Mouse (Mus musculus) kidney, adult 2 months (tissue): ENCODE results near the gene Jakmip3. TPM values are rescaled to one million over a fixed set of nuclear protein-coding genes. Genes with fewer than 3 reads are reported as not detected.

ENCODE experiments used
- DNase-seq: peaks from one replicate; pipeline ENCODE4 v3.0.0; 2021
- H3K27ac ChIP-seq: fragments of 200-500 bp; 2 replicates; pipeline ENCODE4 v1.5.1; 2012; ENCODE audit warnings: low read depth, low read length, control low read depth, inconsistent platforms; ENCODE audit not compliant: insufficient read depth
- H3K27me3 ChIP-seq: fragments of 200-500 bp; replicated peaks from 2 replicates; pipeline ENCODE4 v1.6.1; 2012; ENCODE audit warnings: mild to moderate bottlenecking, moderate library complexity, low read length, inconsistent platforms; ENCODE audit not compliant: control insufficient read depth, insufficient read depth
- H3K36me3 ChIP-seq: fragments of 200-500 bp; 2 replicates; pipeline ENCODE4 v1.6.1; 2012; ENCODE audit warnings: mild to moderate bottlenecking, moderate library complexity, low read length, inconsistent platforms; ENCODE audit not compliant: control insufficient read depth, insufficient read depth
- H3K4me1 ChIP-seq: fragments of 200-500 bp; 2 replicates; pipeline ENCODE4 v1.6.1; 2011; ENCODE audit warnings: low read length; ENCODE audit not compliant: control insufficient read depth, insufficient read depth
- H3K4me3 ChIP-seq: fragments of 200-500 bp; 2 replicates; pipeline ENCODE4 v1.5.1; 2011; ENCODE audit warnings: mild to moderate bottlenecking, low read depth, low read length, control low read depth; ENCODE audit not compliant: insufficient read depth
- CTCF ChIP-seq: fragments of 200-500 bp; conservative IDR thresholded peaks from 2 replicates; pipeline ENCODE4 v1.5.1; 2011; ENCODE audit warnings: low read depth, mild to moderate bottlenecking, control low read depth, low read length, moderate library complexity, mixed read lengths; ENCODE audit not compliant: insufficient read depth, insufficient read length
- POLR2A ChIP-seq: fragments of 200-500 bp; IDR thresholded peaks from one replicate; pipeline ENCODE4 v1.6.1; 2011; ENCODE audit warnings: low read depth, low read length, control low read depth
- whole genome bisulfite sequencing: fragments of 180-500 bp; shearing (Covaris S2); methylation state at CpG from one replicate; pipeline ENCODE4 v1.1.7; 2018; 5-methylcytosine and 5-hydroxymethylcytosine counted together
- polyA plus RNA-seq: library from polyadenylated mRNA; depleted of rRNA; stranded (reverse); fragments of >200 nt; gene quantifications from 2 replicates; pipeline ENCODE4 v1.2.3, GENCODE M21; 2012

Gene Jakmip3
- polyA plus RNA-seq, 1 experiment: 0.06 TPM

DNA sequence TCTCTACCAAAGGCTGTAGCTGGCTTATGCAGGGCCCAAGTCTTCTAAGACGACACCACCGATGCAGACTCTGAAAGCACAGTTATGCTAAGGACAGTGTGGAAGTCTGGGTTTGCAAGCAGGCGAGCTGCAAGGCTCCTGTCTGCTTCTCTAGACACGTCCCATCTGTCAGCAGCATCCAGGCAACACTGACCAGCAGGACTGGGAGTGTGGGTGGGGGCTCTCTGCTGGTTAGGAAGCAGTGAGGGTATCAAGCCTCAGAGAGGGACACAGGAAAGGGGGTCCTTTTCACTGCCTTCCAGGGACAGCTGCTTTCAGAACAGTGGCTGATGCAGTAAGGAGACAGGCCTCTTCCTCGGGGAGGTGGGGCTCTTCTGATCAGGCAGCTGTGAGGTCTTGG, 86.6 kb downstream of the Jakmip3 start:
- no peak for DNase-seq
- Histone ChIP-seq H3K4me3 (no peak overlapping the region), H3K36me3 (no peaks in the 10 kb centered on the region), H3K27ac (no peak overlapping the region), H3K4me1 (no peaks in the 10 kb centered on the region), H3K27me3 (no peaks in the 10 kb centered on the region)
- TF ChIP-seq CTCF (no peak), POLR2A (no peak)
- WGBS: 53% methylated on average over 5 of the region's 5 CpGs

DNA sequence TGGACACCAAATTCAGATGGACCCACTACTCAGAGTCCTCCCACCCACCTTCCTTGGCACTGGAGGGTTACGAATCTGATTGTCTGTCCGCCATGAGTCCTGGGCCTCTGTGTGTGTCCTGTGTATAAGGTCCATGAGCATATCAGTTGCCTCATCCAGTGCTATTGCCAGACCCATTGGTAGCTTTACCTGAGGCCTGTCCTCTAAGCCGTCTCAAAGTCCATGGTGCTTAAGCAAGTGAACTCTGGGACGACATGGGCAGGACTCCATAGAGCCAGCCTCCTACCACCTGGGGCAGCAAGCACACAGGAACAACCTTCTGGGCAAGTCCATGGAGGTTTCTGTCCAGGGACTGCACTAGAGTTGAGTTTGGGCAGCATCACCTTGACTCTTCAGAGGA, 90.7 kb downstream of the Jakmip3 start:
- H3K4me1 ChIP-seq: no peaks in the 10 kb centered on the region
- 87% methylated on average over 4 of the region's 4 CpGs for WGBS
- H3K27ac ChIP-seq: no peak overlapping the region
- H3K4me3 ChIP-seq: no peak overlapping the region
- DNase-seq: peak; percentile 5
- TF ChIP-seq POLR2A (no peak), CTCF (no peak)
- H3K36me3 ChIP-seq: no peaks in the 10 kb centered on the region
- H3K27me3 ChIP-seq: no peaks in the 10 kb centered on the region

DNA sequence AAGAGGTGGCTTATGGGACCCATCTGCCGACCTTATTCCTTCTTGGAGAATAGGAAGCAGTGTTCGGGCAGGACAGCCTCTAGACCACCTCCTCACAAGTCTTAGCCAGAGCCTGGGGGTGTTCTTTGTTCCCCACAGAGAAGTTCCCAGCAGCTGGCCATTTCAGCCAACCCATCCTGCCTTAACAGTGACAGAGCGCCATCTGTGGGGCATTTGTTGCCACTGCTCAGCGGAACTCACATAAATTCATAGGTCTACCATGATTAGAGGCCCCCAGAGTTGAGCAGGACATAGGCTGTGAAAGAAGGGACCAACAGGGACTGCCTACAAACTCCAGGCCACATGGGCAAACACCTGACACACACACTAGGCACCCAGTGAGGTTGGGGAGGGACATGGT, 122.9 kb downstream of the Jakmip3 start:
- Histone ChIP-seq H3K4me1 (no peaks in the 10 kb centered on the region), H3K27ac (no peak overlapping the region), H3K4me3 (no peak overlapping the region), H3K36me3 (no peaks in the 10 kb centered on the region), H3K27me3 (no peaks in the 10 kb centered on the region)
- DNase-seq: no peak
- TF ChIP-seq POLR2A (no peak), CTCF (peak; percentile 55)
- 67% methylated on average over 4 of the region's 4 CpGs for WGBS

DNA sequence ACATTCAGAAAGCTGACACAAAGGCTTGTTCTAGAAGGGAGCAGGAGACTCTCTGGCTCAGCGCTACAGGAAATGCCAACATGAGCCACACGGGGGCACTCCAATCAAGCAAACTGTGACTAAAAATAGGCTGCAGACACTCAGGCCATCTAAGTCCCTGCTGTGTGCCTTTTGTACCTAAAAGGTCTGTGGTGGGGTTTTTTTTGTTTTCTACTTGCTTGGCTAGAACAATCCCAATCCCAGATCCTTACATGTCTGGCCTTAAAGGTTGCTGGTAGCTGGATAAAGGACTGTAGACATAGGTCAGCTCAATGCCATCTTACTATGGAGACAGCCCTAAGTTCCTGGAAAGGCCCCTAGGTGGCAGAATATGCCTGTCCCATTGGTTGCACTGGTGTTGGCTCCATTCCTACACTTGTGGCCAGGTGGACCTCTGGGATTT, 127.7 kb downstream of the Jakmip3 start:
- H3K4me1 ChIP-seq: no peaks in the 10 kb centered on the region
- H3K27ac ChIP-seq: no peak overlapping the region
- peak; percentile 49 for DNase-seq
- H3K36me3 ChIP-seq: no peaks in the 10 kb centered on the region
- no peak overlapping the region for H3K4me3 ChIP-seq
- no peaks in the 10 kb centered on the region for H3K27me3 ChIP-seq
- 0% methylated on average over 2 of the region's 2 CpGs for WGBS
- TF ChIP-seq POLR2A (no peak), CTCF (peak; percentile 76)

DNA sequence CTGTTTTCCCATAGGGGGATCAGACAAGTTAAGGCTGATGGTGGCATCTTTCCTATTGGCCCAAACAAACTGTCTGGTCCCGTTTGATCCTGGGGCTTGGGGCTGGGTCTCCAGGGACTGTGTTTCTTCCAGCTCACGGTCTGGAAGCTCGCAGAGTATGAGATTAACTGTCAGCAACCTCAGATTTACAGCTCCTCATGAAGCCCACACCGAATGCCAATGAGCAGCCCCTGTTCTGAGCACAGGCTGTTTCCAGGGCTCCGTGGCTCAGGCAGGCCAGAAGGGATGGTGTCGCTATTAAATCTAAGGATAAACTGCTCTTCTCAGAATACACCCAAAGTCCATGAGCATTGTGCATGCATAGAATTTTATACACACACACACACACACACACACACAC, 133.7 kb downstream of the Jakmip3 start:
- Histone ChIP-seq H3K4me3 (no peak overlapping the region), H3K27ac (no peak overlapping the region), H3K27me3 (no peaks in the 10 kb centered on the region), H3K36me3 (no peaks in the 10 kb centered on the region), H3K4me1 (no peaks in the 10 kb centered on the region)
- no peak for TF ChIP-seq POLR2A
- TF ChIP-seq CTCF: no peak
- no peak for DNase-seq
- WGBS: 39% methylated on average over 6 of the region's 6 CpGs

DNA sequence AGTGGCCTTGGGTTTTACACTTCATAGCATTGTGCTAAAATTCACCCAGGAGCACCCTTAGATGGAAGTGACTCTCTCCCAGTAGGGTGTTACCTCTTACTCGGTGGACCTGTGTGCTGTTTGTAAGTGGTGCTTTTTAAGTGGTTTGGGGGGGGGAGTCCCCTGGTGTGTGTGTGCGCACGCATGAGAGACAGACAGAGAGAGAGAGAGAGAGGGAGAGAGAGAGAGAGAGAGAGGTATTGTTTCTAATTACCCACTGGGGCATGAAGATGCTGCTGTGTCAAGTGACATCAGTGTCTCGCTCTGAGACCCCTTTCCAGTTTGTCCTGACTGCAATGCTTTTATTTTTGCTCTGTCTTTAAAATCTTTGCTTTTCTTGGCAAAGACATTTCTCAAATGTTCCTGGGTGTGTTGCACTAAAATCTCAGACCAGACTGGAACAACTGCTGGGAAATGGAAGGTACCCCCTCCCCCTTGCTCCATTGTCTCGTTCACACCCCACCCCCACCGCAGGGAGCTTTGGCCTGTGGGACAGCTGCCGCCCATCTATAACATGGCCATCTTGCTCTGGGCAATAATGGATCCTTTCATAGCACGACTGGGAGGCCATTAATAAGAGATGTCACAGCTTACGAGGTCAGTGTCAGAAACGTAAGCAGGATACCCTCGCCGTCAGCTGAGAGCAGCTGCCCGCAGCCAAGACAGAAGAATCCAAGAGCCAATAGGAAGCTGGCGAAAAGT, 134.7 kb downstream of the Jakmip3 start:
- Histone ChIP-seq H3K4me3 (no peak overlapping the region), H3K27ac (no peak overlapping the region), H3K27me3 (no peaks in the 10 kb centered on the region), H3K36me3 (no peaks in the 10 kb centered on the region), H3K4me1 (no peaks in the 10 kb centered on the region)
- no peak for DNase-seq
- TF ChIP-seq CTCF (no peak), POLR2A (no peak)
- WGBS: 40% methylated on average over 14 of the region's 14 CpGs

DNA sequence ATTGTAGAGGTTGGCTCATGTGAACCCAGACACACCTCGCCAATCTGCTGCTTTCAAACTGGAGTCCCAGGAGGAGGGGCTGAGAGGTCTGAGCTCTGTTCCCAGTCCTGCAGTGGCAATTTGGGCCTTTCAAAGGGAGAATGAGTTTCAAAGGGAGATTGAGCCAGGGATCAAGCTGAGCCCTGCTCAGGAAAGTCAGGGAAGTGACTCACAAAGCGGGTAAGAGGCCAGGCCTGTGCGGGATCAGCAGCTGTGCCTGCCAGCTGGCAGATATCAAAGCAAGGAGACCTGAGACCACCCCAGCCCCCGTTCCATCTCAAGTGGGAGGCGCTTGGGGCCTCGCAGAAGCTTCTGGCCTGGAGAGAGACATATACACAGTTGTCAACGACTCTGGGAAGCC, 136.8 kb downstream of the Jakmip3 start:
- Histone ChIP-seq H3K4me3 (no peak overlapping the region), H3K27me3 (no peaks in the 10 kb centered on the region), H3K36me3 (no peaks in the 10 kb centered on the region), H3K27ac (no peak overlapping the region), H3K4me1 (no peaks in the 10 kb centered on the region)
- DNase-seq: no peak
- TF ChIP-seq CTCF: no peak
- TF ChIP-seq POLR2A: no peak
- WGBS: 39% methylated on average over 7 of the region's 7 CpGs

DNA sequence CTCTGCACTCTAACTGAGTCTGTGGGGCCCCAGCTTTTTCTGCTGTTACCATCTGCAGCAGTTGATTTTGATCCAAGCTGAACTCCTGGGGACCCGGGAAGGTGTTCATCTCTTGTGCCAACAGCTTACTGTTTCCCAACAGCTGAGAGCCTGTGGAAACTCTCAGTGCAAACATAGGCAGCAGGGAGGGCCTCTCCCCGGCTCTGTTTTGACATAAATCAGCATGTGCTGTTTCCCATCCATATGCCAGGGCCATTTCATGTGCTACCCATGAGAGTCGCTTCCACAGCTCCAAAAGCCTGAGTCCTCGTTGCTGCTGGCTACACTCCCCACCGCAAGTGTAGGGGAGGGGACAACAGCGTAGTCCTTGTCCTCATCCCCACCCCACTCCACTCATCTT, 137.7 kb downstream of the Jakmip3 start:
- Histone ChIP-seq H3K27me3 (no peaks in the 10 kb centered on the region), H3K36me3 (no peaks in the 10 kb centered on the region), H3K4me1 (no peaks in the 10 kb centered on the region), H3K4me3 (no peak overlapping the region), H3K27ac (no peak overlapping the region)
- TF ChIP-seq CTCF (no peak), POLR2A (no peak)
- no peak for DNase-seq
- 54% methylated on average over 6 of the region's 6 CpGs for WGBS
